10 mouse cellular contexts compared by ENCODE assay signal in the genomic region with DNA sequence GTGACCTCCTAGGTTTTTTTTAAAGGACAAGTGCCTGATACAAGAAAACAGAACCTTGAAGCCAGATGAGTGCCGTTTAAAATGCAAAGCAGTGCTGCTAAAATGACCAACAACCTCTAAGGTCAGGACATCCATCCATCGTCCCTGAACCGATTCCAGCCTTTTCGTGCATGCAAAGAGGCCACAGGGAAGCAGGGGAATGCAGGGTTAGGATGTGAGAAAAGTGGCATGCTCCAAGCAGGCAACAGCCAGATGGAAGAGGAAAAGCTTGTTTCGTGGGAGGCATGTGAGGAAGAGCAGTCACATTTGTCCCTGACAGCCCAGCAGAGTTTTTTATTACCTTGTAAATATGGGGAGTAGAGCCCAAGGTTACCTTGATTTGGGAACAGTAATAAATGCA.
A peak's percentile ranks its signal among the peaks of the same experiment; 100 is the strongest.
DNase-seq lines count a peak whose midpoint lies in the region; ATAC-seq and TF ChIP-seq lines count a peak whose summit lies in the region.
"Had no signal": no experiment of that assay in that cellular context is flagged by ENCODE, and none has a peak within 500 bp of the region (broad histone marks: within the 10 kb centered on the region; RNA-seq: fewer than 3 reads in every experiment).

No protein-coding gene starts in this region.

- peak overlapping the region; percentile 77; the same call in 1 of the 2 replicates for H3K4me2 ChIP-seq in stomach, embryonic 16.5 days (ENCODE audit: low read depth, low read length)
- no peak overlapping the region for H3K4me2 ChIP-seq in stomach, postnatal 0 days (replicated peaks; ENCODE audit: low read depth)
- H3K4me2 ChIP-seq in hindbrain, embryonic 11.5 days (replicated peaks; ENCODE audit: low read depth, low read length) = peak overlapping the region; percentile 69; the same call in 1 of the 2 replicates
- peak overlapping the region; percentile 86 for H3K4me2 ChIP-seq in limb, embryonic 14.5 days (replicated peaks; ENCODE audit: low read depth, low read length, severe bottlenecking)

- no peaks in the 10 kb centered on the region for H3K36me3 ChIP-seq in stomach, embryonic 16.5 days (ENCODE audit: control insufficient read depth, insufficient read depth, low read length)
- H3K36me3 ChIP-seq in stomach, postnatal 0 days (ENCODE audit: control insufficient read depth, insufficient read depth, low read length) = no peaks in the 10 kb centered on the region
- H3K36me3 ChIP-seq in hindbrain, embryonic 11.5 days (ENCODE audit: control insufficient read depth, insufficient read depth, low read length) = no peaks in the 10 kb centered on the region
- no peaks in the 10 kb centered on the region for H3K36me3 ChIP-seq in limb, embryonic 14.5 days (ENCODE audit: control insufficient read depth, insufficient read depth, low read length)
- H3K36me3 ChIP-seq: liver, embryonic 15.5 days had no signal

- no peak for ATAC-seq in stomach, embryonic 16.5 days (ENCODE audit: insufficient read depth, low FRiP score)
- ATAC-seq in stomach, postnatal 0 days (ENCODE audit: low FRiP score, low TSS enrichment) = no peak
- no peak for ATAC-seq in hindbrain, embryonic 11.5 days (ENCODE audit: low FRiP score)
- no peak for ATAC-seq in limb, embryonic 14.5 days (ENCODE audit: low FRiP score, low read depth)
- ATAC-seq in granulocyte monocyte progenitor cell, adult 5-6 weeks (replicated peaks; ENCODE audit: poor library complexity, severe bottlenecking) = no peak

- DNase-seq in stomach, postnatal 0 days (ENCODE audit: low spot score) = no peak
- DNase-seq in hindbrain, embryonic 11.5 days (ENCODE audit: low spot score) = peak; percentile 31
- no peak for DNase-seq in limb, embryonic 14.5 days (ENCODE audit: low spot score)
- peak; percentile 20 for DNase-seq in retina, postnatal 1 day
- DNase-seq in thymus, postnatal 4 days = no peak
- DNase-seq in yolk sac, embryonic 10.5 days (ENCODE audit: low spot score) = no peak

- no peaks in the 10 kb centered on the region for H3K9me3 ChIP-seq in stomach, embryonic 16.5 days (replicated peaks; ENCODE audit: control insufficient read depth, low read length)
- H3K9me3 ChIP-seq in stomach, postnatal 0 days (ENCODE audit: control insufficient read depth, low read length) = no peaks in the 10 kb centered on the region
- H3K9me3 ChIP-seq in hindbrain, embryonic 11.5 days (ENCODE audit: control insufficient read depth, low read length) = no peaks in the 10 kb centered on the region
- H3K9me3 ChIP-seq in limb, embryonic 14.5 days (ENCODE audit: control insufficient read depth, low read length) = no peaks in the 10 kb centered on the region
- H3K9me3 ChIP-seq: liver, embryonic 15.5 days had no signal

- no peak overlapping the region for H3K4me3 ChIP-seq in stomach, embryonic 16.5 days (replicated peaks; ENCODE audit: low read length)
- no peak overlapping the region for H3K4me3 ChIP-seq in stomach, postnatal 0 days (ENCODE audit: low read depth, low read length)
- H3K4me3 ChIP-seq in hindbrain, embryonic 11.5 days (ENCODE audit: low read depth, low read length) = no peak overlapping the region
- no peak overlapping the region for H3K4me3 ChIP-seq in limb, embryonic 14.5 days (replicated peaks; ENCODE audit: low read length)
- H3K4me3 ChIP-seq: liver, embryonic 15.5 days; myocyte had no signal

- WGBS in stomach, embryonic 16.5 days = 34% methylated on average over 5 of the region's 5 CpGs
- WGBS in stomach, postnatal 0 days = 44% methylated on average over 5 of the region's 5 CpGs
- WGBS in hindbrain, embryonic 11.5 days = 12% methylated on average over 5 of the region's 5 CpGs
- WGBS in limb, embryonic 14.5 days = 14% methylated on average over 5 of the region's 5 CpGs

- no peak for TF ChIP-seq EP300 in stomach, postnatal 0 days (optimal IDR thresholded peaks at IDR 0.05)

- no peaks in the 10 kb centered on the region for H3K27me3 ChIP-seq in stomach, embryonic 16.5 days (ENCODE audit: control insufficient read depth, insufficient read depth, low read length)
- H3K27me3 ChIP-seq in stomach, postnatal 0 days (ENCODE audit: control insufficient read depth, insufficient read depth, low read length) = no peaks in the 10 kb centered on the region
- H3K27me3 ChIP-seq in hindbrain, embryonic 11.5 days (ENCODE audit: control insufficient read depth, insufficient read depth, low read length) = no peaks in the 10 kb centered on the region
- no peaks in the 10 kb centered on the region for H3K27me3 ChIP-seq in limb, embryonic 14.5 days (ENCODE audit: control insufficient read depth, insufficient read depth, low read length)

- no peak for TF ChIP-seq CTCF in stomach, postnatal 0 days (IDR thresholded peaks at IDR 0.05; ENCODE audit: low read depth)

- H3K4me1 ChIP-seq in stomach, embryonic 16.5 days (ENCODE audit: control insufficient read depth, insufficient read depth, low read length) = 0 out of 2 replicates have a peak, but pooled peaks cover 4% of the 10 kb centered on the region
- no peaks in the 10 kb centered on the region; the same call in 1 of the 2 replicates for H3K4me1 ChIP-seq in stomach, postnatal 0 days (replicated peaks; ENCODE audit: control insufficient read depth, insufficient read depth)
- H3K4me1 ChIP-seq in hindbrain, embryonic 11.5 days (replicated peaks; ENCODE audit: control insufficient read depth, insufficient read depth, low read length) = peaks cover 3% of the 10 kb centered on the region
- H3K4me1 ChIP-seq in limb, embryonic 14.5 days (ENCODE audit: control insufficient read depth, insufficient read depth, low read length) = peaks cover 14% of the 10 kb centered on the region
- H3K4me1 ChIP-seq: liver, embryonic 15.5 days had no signal

- TF ChIP-seq POLR2A in limb, embryonic 14.5 days (IDR thresholded peaks at IDR 0.05; ENCODE audit: borderline replicate concordance, extremely low read depth, insufficient read depth, insufficient read length) = no peak

- no peak overlapping the region for H3K9ac ChIP-seq in stomach, embryonic 16.5 days (ENCODE audit: low read length)
- no peak overlapping the region for H3K9ac ChIP-seq in stomach, postnatal 0 days (ENCODE audit: low read length)
- H3K9ac ChIP-seq in hindbrain, embryonic 11.5 days (ENCODE audit: low read depth, low read length) = no peak overlapping the region
- no peak overlapping the region for H3K9ac ChIP-seq in limb, embryonic 14.5 days (ENCODE audit: low read depth, low read length, severe bottlenecking)
- H3K9ac ChIP-seq: liver, embryonic 15.5 days had no signal

- H3K27ac ChIP-seq in stomach, embryonic 16.5 days (ENCODE audit: low read length) = no peak overlapping the region
- no peak overlapping the region for H3K27ac ChIP-seq in stomach, postnatal 0 days (replicated peaks)
- peak overlapping the region; percentile 33; the same call in 1 of the 2 replicates for H3K27ac ChIP-seq in hindbrain, embryonic 11.5 days (ENCODE audit: low read depth, low read length)
- H3K27ac ChIP-seq in limb, embryonic 14.5 days (replicated peaks; ENCODE audit: low read depth, low read length) = no peak overlapping the region
- H3K27ac ChIP-seq: liver, embryonic 15.5 days had no signal

Comparison
In these comparisons a context has a peak if more than half of its experiments do, and no peak if none do; other contexts are left out.
1. DNase-seq: peak in hindbrain, embryonic 11.5 days (single experiment) and retina, postnatal 1 day (single experiment); none in stomach, postnatal 0 days (single experiment), limb, embryonic 14.5 days (single experiment), thymus, postnatal 4 days (single experiment) and yolk sac, embryonic 10.5 days (single experiment).